Mouse (Mus musculus): ENCODE data around the gene Syt13.

DNA sequence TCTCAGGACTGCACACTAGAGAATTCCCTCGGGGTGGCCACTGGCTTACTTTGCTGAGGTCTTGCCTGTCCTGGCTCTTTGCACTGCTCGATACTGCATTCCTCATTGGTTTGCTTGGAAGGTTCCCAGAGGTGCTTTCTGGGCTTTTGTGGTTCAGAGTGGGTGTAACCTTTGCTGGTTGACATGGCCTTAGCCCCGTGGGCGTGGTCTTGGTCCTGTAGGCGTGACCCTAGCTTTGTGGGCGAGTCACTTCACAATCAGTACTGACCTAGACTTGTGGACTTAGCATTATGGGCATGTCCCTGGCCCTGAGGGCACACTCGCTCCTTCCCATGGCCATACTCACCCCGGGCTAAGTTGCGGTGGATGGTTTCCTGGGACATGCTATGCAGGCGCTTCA lies 65.3 kb downstream of the Syt13 start:
- TF ChIP-seq CTCF (IDR thresholded peaks at IDR 0.05; ENCODE audit: low read depth, low read length), result no peak
- TF ChIP-seq GATA1 (IDR thresholded peaks at IDR 0.05; ENCODE audit: borderline replicate concordance, low read length), result no peak
